Mouse (Mus musculus): Measurements from ENCODE around the gene Car4.
A peak's percentile ranks its signal among the peaks of the same experiment; 100 is the strongest.

The Car4 gene

DNA sequence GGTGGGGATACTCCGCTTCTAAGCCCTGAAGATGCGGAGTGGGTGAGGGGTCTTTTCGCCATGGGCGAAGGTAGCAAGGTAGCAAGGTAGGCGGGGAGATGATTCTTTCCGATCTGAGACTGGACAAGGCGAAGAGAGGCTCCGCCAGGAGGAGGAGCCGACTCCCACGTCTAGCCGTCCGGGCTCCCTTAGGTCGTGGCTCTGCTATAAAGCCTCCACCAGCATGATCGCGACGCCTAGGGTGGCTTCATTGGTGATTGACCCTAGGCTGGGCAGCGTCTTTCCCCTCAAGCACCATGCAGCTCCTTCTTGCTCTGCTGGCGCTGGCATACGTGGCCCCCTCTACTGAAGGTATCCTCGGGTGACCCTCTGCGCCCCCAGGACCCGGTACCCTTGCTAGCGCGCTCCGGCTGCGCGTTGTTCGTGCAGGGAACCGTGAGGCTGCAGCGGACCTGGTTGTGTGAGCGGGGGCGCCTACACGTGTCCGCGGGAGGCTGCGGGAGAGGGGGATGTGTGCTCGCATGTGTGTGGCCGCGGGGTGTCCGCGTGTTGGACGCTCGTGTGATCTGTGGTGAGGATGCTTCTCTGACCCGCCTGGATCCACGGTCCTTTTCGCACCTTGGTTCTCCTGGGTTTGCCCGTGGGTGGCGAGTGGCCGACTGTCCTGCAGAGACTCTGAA is at the start of gene Car4:
Car4 (plus strand) TSS at position 196 of the 680 bp plus-strand sequence.
- peak; percentile 31 for DNase-seq

DNA sequence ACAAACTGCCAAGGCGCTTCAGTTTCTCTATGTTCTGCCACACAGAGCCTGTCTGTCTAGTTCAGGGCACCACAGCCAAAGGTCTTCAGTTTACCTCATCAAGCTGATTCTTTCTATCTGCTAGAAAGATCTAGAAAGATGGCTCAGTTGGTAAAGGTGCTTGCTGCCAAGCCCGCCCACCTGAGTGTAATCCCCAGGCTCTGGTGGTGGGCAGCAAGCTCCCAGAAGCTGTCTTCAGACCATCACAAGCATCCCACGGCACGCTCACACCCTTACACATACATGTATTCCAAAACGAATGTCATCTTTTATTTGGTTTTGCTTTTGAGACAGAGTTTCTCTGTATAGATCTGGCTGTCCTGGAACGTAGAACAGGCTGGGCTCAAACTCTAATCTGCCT is 49.1 kb upstream of the Car4 start:
- no peak for DNase-seq

DNA sequence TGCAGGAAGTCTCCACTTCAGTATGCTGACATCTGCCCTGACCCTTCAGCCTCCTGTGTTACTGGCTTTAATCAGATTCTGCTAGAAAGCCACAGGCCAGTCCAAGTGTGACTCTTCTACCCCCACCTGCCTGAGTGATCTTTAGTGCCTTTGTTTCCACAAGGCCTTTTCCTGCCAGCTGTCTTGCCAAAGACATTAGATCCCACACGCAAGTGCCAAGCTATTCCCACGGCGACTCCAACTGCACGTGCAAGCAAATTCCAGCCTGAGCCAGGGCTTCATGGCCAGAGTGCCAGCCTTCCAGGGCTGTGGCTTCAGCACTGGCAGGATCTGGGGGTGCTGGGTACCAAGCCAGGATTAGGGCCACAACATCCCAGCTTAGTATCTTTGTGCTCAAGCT is 47.2 kb upstream of the Car4 start:
- no peak for DNase-seq

DNA sequence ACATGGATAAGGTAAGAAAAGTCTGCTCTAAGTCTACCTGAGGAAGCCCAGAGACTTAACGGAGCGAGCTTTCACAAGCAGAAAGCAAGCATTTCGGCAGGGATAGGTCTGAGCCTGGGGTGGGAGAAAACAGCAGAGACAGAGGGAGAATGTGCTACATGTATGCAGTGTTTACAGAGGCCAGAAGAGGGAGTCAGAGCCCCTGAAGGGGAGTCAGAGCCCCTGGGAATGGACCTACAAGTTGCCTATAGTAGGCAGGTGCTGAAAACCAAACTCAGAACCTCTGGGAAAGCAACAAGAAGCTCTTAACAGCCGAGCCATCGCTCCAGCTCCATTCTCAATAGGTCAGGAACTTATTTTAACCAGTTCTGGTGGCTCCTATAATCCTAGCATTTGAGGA is 42.9 kb upstream of the Car4 start:
- DNase-seq: no peak

DNA sequence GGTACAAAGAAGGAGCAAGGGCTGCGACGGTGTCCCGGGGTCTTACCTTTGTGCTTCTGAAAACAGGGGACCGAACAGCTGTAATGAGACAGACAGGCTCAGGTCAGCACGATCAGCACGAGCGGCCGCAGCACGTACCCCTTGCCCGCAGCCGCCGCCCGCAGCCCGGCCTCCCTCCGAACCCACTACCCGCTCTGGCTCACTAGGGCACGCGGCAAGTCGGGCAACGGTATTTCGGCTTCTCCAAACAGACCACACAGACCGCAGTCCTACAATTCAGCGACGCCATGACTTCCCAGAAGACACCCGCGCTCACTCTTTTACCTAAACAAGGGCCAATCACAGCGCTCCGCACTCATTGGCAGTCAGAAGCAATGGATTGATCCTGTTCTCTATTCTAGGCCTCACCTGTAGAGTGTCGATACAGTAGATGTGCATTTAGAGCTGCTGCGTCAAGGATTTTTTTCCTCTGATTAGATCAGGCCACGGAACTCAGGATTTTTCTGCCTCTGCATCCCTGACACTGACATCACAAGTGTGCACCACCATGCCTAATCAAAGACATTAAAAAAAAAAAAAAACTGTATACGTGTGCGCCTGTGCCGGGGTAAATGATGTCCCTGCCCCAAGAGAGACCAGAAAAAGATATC is 41.4 kb upstream of the Car4 start, which contains the start of gene Znhit3:
Znhit3 (minus strand) TSS at position 314 of the 650 bp plus-strand sequence.
- DNase-seq: peak; percentile 88

DNA sequence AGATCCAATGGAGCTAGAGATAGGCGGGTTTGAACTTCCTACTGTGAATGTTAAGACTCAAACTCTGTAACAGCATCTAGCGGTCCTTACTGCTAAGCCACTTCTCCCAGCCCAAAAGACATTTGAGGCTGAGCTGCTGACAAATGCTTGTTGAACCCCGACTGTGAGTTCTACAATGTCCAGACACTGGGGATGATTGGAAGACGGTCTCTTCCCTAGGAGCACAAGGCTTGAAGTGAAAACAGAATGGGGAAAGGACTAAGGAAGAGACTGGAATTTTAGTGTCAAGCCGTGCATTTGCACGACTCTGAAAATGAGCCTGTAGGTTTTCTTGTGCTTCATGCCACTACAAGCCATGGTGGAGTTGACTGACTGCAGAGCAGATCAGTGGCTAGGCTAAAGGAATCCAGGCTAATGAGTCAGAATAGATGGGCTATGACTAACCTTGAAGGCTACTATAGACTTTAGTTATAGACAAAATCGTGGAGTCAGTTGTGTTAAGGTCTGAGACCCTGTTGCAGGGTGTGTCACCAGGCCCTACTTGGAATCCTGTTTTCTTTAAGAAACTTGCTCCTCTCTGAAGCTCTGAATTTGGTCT is 40.8 kb upstream of the Car4 start:
- no peak for DNase-seq

DNA sequence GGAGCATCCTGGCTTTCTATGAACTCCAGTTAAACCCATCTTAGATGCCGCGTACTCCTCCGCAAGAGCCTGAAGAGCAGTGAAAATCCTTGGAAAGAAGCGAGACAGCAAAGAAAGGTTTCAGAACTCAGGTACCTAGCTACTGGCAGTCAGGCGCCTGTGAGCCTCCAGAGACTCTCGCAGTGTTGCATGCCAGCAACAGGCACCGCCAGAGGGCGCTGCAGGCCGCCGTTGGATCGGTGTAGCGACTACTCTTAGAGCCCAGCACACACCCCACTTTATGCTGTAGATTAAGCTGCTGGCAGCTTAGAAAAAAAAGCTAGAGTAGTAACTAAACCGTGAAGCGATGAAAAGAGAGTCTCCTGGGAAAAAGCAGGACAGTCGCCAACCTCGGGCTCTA is 39.2 kb upstream of the Car4 start:
- peak; percentile 94 for DNase-seq

DNA sequence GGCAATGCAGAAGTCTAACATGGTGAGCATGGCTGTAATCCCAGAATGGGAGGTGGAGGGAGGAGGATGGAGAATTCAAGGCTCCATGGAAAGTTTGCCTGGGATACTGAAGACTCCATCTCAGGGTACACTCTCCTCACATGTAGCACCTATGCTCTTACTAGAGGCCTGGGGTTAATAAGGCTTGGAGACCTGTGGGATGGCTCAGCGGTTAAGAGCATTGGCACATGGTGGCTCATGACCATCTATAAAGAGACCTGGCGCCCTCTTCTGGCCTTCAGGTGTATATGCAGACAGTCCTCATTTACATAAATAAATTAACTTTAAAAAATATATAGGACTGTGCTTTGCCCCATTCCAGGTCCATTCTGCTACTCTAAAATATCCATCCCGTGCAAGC is 38.3 kb upstream of the Car4 start:
- peak; percentile 47 for DNase-seq

DNA sequence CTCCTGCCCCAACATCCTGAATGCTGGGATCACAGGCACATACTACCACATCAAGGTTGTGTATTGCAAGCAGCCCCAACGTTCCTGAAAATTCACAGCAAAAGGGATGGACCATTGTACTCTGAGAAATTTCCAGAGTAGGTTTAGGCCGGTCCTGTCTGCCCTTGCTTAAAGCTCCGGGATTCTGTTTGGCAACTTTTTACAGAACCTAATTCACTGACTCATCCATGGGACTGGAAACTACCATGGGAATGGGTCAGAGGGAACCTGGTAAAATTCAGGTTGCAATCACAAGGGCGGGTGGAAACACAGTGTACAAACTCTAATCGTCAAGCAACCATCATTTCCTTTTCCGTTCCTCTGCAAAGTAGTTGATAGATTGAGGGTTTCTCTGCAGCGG is 37.6 kb upstream of the Car4 start:
- no peak for DNase-seq

DNA sequence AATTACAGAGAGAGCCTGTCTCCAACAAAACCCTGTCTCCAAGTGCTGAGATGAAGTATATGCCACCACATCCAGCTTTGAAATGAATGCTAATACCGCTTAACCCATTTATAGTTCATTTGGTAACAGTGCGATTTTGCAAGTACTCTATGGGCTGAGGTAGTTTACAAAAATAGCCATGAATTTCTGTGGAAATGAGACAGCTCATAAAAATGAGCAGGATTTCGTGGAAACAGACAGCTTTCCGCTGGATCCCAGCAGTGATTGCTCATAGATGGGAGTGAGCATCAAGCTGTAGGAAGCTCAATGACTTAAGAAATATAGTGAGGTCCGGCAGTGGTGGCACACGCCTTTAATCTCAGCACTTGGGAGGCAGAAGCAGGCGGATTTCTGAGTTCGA is 36.6 kb upstream of the Car4 start:
- DNase-seq: no peak

DNA sequence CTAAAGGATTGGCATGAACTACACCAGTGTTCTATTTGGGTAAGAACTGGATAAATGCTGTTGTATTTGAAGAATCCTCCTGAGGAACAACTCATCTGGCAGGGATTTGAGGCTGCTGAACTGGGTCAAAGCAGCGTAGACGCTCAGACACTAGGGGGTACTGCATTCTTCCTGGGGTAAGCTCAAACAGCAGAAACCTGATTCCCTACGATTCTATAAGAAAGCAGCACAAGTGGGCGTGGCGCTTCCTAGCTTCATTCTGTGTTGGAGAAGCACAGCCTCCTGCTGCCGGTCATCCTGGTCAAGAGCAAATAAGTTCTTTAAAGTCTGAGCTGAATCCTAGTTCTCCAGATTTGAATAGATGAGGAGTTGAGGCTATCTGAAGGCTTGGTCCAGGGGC is 25.3 kb upstream of the Car4 start:
- no peak for DNase-seq

DNA sequence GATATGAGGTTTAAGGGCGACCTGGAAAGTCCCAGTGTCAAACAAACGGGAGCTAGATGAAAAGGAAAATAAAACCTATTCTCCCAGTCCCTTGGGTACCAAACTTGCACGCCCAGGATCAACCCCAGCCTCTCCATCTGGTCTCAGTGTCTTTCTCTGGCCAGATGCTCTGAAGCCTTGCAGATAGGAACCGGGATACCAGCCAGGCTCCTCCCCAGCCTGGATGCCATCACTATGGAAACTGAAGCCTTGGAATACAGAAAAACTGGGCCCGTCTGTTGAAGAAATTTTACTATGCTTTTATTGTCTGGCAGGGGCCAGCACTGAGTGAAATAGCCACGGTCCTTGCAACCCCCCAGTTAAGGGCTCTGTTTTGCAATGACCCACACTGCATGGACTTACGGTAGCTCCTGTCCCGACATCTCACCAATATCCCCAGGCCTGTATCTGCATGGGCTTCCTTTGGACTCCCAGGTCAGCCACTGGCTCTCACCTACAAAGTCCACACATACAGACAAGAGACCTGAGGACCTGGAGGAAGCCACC is 18.0 kb upstream of the Car4 start:
- DNase-seq: no peak

DNA sequence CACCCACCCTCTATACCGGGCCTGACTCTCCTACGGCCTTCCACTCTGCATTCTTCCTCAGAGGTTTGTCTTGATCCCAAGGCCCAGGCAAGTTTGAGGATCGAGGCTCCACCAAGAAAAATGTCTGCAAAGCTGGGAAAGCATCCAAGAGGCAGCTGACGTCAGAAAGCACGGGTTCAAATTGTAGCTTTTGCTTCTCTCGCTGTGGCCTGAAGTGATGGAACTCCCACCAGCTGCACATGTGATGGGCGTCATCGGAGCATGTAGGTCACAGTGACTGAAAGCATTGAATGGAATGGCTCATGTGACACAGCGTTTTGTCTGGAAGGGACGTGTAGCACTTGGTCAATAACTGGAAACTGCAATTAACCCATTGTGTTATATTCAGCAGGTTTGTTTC is 17.4 kb upstream of the Car4 start:
- no peak for DNase-seq

DNA sequence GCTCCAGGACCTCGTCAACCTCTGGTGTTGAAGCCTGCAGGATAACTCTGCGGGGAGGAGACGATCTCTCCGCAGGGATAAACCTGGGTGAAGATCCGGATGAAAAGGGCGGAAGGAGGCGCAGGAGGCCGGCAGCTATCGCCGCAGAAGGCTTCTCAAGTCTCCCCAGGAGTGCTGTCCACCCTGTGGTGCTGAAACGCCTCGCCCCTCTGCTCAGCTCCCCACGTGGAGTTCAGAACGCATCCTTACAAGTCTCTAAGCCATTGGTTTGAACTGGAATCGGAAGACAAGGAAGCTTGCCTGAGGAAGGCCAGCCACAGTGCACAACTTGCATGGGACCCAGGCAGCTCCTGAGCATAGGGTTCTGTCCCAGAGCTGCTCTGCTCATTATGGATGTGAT is 13.6 kb upstream of the Car4 start:
- DNase-seq: peak; percentile 90

DNA sequence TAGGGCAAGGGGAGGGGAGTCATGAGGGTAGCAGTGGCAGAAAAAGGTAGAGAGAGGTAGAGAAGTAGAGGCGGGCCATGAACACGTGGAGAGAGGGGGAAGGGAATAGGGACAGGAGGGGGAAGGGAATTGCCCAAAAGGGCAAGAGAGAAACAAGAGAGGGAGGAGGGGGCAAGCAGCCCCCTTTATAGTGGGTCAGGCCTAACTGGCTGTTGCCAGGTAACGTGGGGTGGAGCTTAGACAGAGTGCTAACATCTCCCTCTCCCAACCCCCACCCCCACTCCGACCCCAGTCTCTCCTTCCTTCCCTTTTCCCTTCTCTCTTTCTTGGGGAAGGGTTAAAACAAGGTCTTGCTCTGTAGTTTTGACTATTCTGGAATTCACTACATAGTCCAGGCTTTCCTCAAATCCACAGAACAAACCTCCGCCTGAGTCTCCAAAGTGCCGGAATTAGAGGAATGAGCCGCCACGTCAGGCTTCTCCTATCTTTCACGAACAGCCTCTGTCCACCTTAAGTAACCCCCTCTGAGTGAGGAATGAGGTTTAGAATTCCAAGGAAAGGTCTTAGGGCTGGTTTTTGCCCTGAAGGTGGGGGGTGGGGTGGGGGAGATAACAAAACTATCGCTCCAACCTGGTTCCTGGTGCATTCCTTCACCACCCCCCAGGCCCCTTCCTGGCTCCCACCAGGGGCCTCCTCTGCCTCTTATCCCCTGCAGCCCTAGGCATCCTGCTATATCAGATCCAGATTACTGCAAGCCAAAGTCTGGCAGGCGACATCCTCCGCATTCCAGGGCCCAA is 12.7 kb upstream of the Car4 start:
- DNase-seq: no peak

DNA sequence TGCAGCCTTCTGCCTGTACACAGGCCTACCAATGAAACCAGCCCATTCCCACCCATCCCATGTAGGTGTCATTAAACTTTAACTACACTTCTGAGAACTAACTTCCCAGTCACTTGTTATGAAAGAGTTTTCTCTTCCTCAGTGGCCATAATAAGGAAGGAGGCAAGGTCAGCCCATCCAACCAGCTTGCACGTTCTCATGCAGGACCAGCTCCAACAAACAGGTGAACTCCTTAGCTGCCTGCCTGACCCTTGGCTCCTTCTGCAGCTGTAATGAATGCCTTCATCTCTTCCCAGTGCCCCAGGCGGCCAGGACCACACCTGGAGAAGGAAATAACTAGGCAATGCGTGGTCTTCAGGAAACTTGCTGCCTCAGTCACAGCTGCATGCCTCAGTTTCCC is 11.7 kb upstream of the Car4 start:
- DNase-seq: no peak

DNA sequence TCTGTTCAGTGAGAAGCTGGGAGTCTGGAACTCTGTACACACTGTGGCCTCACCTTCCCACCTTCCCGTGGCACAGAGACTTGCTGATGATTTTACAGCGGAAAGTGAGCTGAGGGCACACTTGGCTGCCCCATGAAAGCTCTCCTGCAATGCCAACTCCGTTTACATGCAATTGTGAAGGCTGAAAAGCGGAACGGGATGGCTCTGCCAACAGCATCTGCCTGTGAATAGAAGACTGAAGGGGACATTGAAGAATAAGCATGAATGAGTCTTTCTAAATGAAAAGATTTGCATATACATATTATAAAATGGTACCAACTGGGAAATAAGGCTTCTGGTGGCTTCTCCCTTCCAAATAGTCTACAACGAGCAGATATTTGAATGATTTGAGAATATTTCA is 10.4 kb upstream of the Car4 start:
- no peak for DNase-seq

DNA sequence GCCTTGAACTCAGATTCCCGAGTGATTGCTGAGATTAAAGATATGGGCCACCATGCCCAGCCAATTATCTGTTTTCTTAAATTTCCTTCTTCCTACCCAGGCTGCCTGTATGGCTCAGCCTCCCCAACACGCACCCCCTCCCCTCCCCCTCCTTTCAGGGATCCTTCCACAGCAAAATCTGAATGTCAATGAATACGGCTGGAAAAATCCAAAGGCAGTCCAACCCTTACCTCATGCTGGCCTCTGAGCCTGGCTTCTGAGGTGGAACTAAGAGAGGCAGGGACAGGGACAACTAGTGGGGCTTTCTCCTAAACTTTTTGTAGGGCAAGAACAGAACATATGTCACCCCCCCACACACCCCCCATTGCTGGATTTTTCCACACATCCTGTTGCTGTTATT is 9.5 kb upstream of the Car4 start:
- DNase-seq: no peak

DNA sequence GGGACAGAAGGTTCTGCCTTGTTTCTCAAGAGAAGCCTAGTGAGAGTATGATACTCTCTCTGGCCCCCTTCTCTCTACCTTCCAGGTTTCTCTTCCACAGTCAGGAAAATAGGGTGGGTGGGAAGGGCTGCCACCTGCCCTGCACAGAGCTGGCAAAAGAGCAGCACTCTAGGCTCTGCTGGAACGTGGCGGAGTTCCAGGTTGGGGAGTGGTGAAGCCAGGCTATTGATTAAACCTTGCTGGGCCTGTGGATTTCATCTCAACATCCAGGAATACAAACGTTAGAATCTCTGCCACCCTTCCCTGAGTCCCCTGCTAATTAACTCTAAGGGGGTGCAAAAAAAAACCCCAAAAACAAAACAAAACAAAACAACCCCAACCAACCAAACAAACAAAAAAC is 9.1 kb upstream of the Car4 start:
- DNase-seq: peak; percentile 64

DNA sequence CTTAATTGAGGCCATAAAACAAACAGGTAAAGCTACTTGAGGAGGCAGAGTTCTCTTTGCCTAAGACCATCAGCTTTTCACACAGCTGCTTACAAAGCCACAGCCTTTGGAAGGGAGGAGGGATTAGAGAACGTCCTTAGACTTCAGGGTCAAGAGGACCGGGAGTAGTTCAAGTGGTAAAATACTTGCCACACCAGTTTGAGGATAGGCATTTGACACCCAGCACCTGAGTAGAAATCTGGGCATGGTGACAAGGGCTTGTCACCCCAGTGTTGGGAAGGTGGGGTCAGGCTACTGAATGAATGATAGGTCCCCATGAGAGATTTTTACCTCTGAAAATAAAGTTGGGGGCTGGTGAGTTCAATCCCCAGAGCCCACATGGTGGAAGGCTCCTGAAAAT is 5.0 kb upstream of the Car4 start:
- DNase-seq: no peak

DNA sequence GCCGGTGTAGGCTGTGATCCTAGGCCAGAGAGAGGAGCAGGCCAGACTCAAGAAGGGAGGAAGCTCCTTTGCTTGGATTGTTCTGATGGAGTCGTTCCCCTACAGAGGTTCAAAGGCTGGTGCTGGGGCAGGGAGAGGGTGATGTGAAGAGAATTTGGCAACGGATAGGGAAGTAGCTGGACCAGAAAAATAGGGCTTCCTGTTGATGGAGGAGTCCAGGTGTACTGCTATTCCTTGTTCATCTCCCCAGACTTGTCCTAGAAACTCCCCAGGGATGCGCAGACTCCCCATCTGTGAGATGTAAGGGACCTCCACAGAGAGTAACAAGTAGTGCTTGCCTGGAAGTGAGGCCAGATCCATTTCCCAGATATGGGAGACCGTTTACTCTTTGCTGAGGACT is 1.2 kb upstream of the Car4 start:
- no peak for DNase-seq

DNA sequence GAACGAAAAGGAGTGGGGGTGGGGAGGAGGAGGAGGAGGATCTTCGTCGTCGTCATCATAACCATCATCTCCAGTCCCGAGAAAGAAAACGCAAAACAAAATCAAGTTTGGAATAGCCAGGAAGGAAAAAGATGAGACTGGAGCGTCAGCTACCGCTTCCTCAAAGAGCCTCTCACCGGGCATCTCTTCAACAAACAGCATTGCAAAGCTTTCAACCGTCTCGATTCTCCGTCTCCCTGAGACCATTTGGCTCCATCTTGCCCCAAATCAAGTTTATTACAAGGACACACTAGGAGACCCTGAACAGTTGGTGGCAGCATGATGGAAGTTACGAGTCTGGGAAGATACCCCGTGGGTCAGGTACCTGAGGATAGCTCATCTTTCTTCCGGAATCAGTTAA is 415 bp upstream of the Car4 start:
- DNase-seq: no peak

DNA sequence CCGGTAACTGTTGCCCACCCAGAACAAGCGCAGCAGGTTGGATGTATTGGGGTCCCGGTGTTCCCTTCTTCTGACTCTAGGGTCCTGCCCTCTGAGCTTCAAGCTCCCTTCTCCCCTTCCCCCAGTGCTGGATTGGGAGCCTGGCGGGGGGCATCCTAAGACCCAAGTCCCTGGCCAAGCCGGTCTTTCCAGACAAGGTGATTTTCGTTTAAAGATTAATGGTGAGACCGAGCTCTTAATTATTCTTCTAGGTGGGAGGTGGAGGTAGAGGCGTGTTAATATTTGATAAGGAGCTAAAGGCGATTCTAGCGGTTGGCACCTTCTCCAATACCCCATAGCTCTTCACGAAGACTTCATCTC is 665 bp downstream of the Car4 start:
- DNase-seq: peak; percentile 38

DNA sequence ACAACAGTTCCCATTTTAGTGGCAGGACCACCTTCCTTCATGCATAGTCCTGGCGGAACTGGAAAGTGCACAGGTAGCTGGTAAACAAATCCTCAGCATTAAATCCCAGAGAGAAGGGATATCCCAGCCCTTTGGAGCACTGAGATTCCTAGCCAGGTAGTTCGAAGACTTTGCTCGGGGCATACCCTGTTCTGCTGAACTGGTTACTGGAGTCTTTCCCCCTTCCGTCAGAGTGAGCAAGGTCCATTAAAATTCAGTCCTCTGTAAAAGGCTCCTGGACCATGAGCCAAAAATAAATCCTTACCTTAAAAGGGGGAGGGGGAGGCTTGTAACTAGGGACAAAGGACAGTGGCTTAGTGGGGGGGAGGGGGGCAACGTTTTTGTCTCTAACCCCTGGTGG is 1.6 kb downstream of the Car4 start:
- peak; percentile 17 for DNase-seq

All from kidney, postnatal 10 days (tissue).